ENCODE assay signal across 8 mouse cellular contexts in genomic region chr11:23256803-23257704, GRCm38 (mm10). TPM values are rescaled to one million over a fixed set of nuclear protein-coding genes. Genes with fewer than 3 reads are reported as not detected.
DNase-seq lines count a peak whose midpoint lies in the region; ATAC-seq and TF ChIP-seq lines count a peak whose summit lies in the region.

No protein-coding gene starts in this region.

- peak overlapping the region; percentile 93 for H3K4me3 ChIP-seq in C2C12 (ENCODE audit: insufficient read depth, poor library complexity, severe bottlenecking)
- H3K4me3 ChIP-seq in bone marrow macrophage, adult 2 months (ENCODE audit: insufficient read depth, low read length), result peak overlapping the region; percentile 99
- H3K4me3 ChIP-seq in erythroblast, embryonic 14.5 days (replicated peaks), result peak overlapping the region; percentile 100
- peak overlapping the region; percentile 98 for H3K4me3 ChIP-seq in heart, embryonic 12.5 days
- H3K4me3 ChIP-seq in kidney, postnatal 0 days (replicated peaks; ENCODE audit: low read depth, low read length), result peak overlapping the region; percentile 99
- peak overlapping the region; percentile 98 for H3K4me3 ChIP-seq in liver, embryonic 11.5 days (ENCODE audit: low read depth, low read length)
- H3K4me3 ChIP-seq in myocyte, result peak overlapping the region; percentile 99

- H3K27me3 ChIP-seq in C2C12 (ENCODE audit: control insufficient read depth, insufficient read depth, insufficient read length), result no peaks in the 10 kb centered on the region
- no peaks in the 10 kb centered on the region for H3K27me3 ChIP-seq in erythroblast, embryonic 14.5 days (ENCODE audit: control insufficient read depth)
- H3K27me3 ChIP-seq in heart, embryonic 12.5 days (replicated peaks), result no peaks in the 10 kb centered on the region
- H3K27me3 ChIP-seq in kidney, postnatal 0 days (ENCODE audit: insufficient read depth, low read length), result no peaks in the 10 kb centered on the region
- H3K27me3 ChIP-seq in liver, embryonic 11.5 days (replicated peaks; ENCODE audit: control insufficient read depth, insufficient read depth, low read length), result no peaks in the 10 kb centered on the region
- no peaks in the 10 kb centered on the region for H3K27me3 ChIP-seq in myocyte (ENCODE audit: control insufficient read depth, insufficient read depth, insufficient read length)
- no peaks in the 10 kb centered on the region for H3K27me3 ChIP-seq in splenic B cell, adult 2 months (ENCODE audit: control insufficient read depth, insufficient read depth, low read length, poor library complexity, severe bottlenecking)

- TF ChIP-seq POLR2A in bone marrow macrophage, adult 2 months (IDR thresholded peaks at IDR 0.05; ENCODE audit: borderline replicate concordance, low read depth, low read length), result no peak
- peak; percentile 58 for TF ChIP-seq POLR2A in myocyte (IDR thresholded peaks at IDR 0.05; ENCODE audit: insufficient read length, low read depth)

- under 1% methylated on average over 48 of the region's 48 CpGs for WGBS in heart, embryonic 12.5 days
- under 1% methylated on average over 48 of the region's 48 CpGs for WGBS in kidney, postnatal 0 days
- WGBS in liver, embryonic 11.5 days, result under 1% methylated on average over 48 of the region's 48 CpGs

- no peak for TF ChIP-seq CTCF in C2C12 (IDR thresholded peaks at IDR 0.05; ENCODE audit: control insufficient read depth, insufficient read depth, insufficient read length)
- no peak for TF ChIP-seq CTCF in bone marrow macrophage, adult 2 months (IDR thresholded peaks at IDR 0.05; ENCODE audit: low read depth, low read length)
- peak; percentile 17; the same call in 1 of the 2 replicates for TF ChIP-seq CTCF in kidney, postnatal 0 days (IDR thresholded peaks at IDR 0.05; ENCODE audit: low read depth)

- H3K4me1 ChIP-seq in bone marrow macrophage, adult 2 months (ENCODE audit: control insufficient read depth, insufficient read depth, low read length), result peaks cover 17% of the 10 kb centered on the region
- peaks cover 58% of the 10 kb centered on the region for H3K4me1 ChIP-seq in erythroblast, embryonic 14.5 days (ENCODE audit: control insufficient read depth)
- H3K4me1 ChIP-seq in heart, embryonic 12.5 days (replicated peaks), result peaks cover 29% of the 10 kb centered on the region
- no peaks in the 10 kb centered on the region for H3K4me1 ChIP-seq in kidney, postnatal 0 days (replicated peaks; ENCODE audit: insufficient read depth, low read length)
- peaks cover 30% of the 10 kb centered on the region for H3K4me1 ChIP-seq in liver, embryonic 11.5 days (replicated peaks; ENCODE audit: control insufficient read depth, insufficient read depth, low read length)

- peak overlapping the region; percentile 98 for H3K27ac ChIP-seq in bone marrow macrophage, adult 2 months (ENCODE audit: insufficient read depth, low read depth, low read length)
- peak overlapping the region; percentile 100 for H3K27ac ChIP-seq in heart, embryonic 12.5 days (ENCODE audit: poor library complexity, severe bottlenecking)
- H3K27ac ChIP-seq in kidney, postnatal 0 days, result peak overlapping the region; percentile 100
- peak overlapping the region; percentile 100 for H3K27ac ChIP-seq in liver, embryonic 11.5 days (ENCODE audit: low read depth, low read length)

- DNase-seq in kidney, postnatal 0 days (ENCODE audit: low spot score), result peak; percentile 90
- peak; percentile 76 for DNase-seq in liver, embryonic 11.5 days (ENCODE audit: low spot score)
- peak; percentile 88 for DNase-seq in splenic B cell, adult 2 months (ENCODE audit: low read depth, low spot score)

- H3K79me2 ChIP-seq in C2C12 (ENCODE audit: control insufficient read depth, insufficient read depth) (peaks cover 63% of the 10 kb centered on the region), myocyte (ENCODE audit: control insufficient read depth, insufficient read depth) (peaks cover 59% of the 10 kb centered on the region)

- peaks cover 58% of the 10 kb centered on the region for H3K79me3 ChIP-seq in C2C12 (ENCODE audit: low read depth)

- H3K36me3 ChIP-seq in C2C12 (ENCODE audit: control insufficient read depth, insufficient read depth), result peaks cover 8% of the 10 kb centered on the region
- H3K36me3 ChIP-seq in erythroblast, embryonic 14.5 days (ENCODE audit: control insufficient read depth), result peaks cover 37% of the 10 kb centered on the region
- H3K36me3 ChIP-seq in heart, embryonic 12.5 days, result peaks cover 4% of the 10 kb centered on the region; the same call in 1 of the 2 replicates
- H3K36me3 ChIP-seq in kidney, postnatal 0 days (ENCODE audit: insufficient read depth, low read length), result no peaks in the 10 kb centered on the region
- no peaks in the 10 kb centered on the region; the same call in 1 of the 2 replicates for H3K36me3 ChIP-seq in liver, embryonic 11.5 days (ENCODE audit: control insufficient read depth, insufficient read depth, low read length)
- peaks cover under 1% of the 10 kb centered on the region for H3K36me3 ChIP-seq in myocyte (ENCODE audit: control insufficient read depth, insufficient read depth)
- H3K36me3 ChIP-seq in splenic B cell, adult 2 months (ENCODE audit: control insufficient read depth, insufficient read depth, low read length, poor library complexity, severe bottlenecking), result 0 out of 2 replicates have a peak, but pooled peaks cover 1% of the 10 kb centered on the region

- ATAC-seq in heart, embryonic 12.5 days (ENCODE audit: insufficient number of reproducible peaks, low FRiP score), result peak; percentile 54
- ATAC-seq in kidney, postnatal 0 days (replicated peaks; ENCODE audit: low FRiP score, low read depth), result no peak; the same call in 1 of the 2 replicates
- peak; percentile 59 for ATAC-seq in liver, embryonic 11.5 days (replicated peaks; ENCODE audit: low FRiP score)

- H3K4me2 ChIP-seq in heart, embryonic 12.5 days, result peak overlapping the region; percentile 88
- H3K4me2 ChIP-seq in kidney, postnatal 0 days (ENCODE audit: low read length), result peak overlapping the region; percentile 60
- H3K4me2 ChIP-seq in liver, embryonic 11.5 days, result peak overlapping the region; percentile 99
- peak overlapping the region; percentile 99 for H3K4me2 ChIP-seq in myocyte (ENCODE audit: low read depth)

- no peaks in the 10 kb centered on the region for H3K9me3 ChIP-seq in erythroblast, embryonic 14.5 days (ENCODE audit: control insufficient read depth, low read length)
- no peaks in the 10 kb centered on the region for H3K9me3 ChIP-seq in heart, embryonic 12.5 days (replicated peaks)
- no peaks in the 10 kb centered on the region for H3K9me3 ChIP-seq in kidney, postnatal 0 days (replicated peaks; ENCODE audit: low read length)
- H3K9me3 ChIP-seq in liver, embryonic 11.5 days (ENCODE audit: control insufficient read depth, low read length), result no peaks in the 10 kb centered on the region

- H3ac ChIP-seq in C2C12 (ENCODE audit: control insufficient read depth, insufficient read length, low read depth), result peak overlapping the region; percentile 79
- H3ac ChIP-seq in myocyte (ENCODE audit: control insufficient read depth, insufficient read length), result peak overlapping the region; percentile 80

- H3K9ac ChIP-seq in heart, embryonic 12.5 days, result peak overlapping the region; percentile 100
- H3K9ac ChIP-seq in kidney, postnatal 0 days (ENCODE audit: low read depth, low read length), result peak overlapping the region; percentile 99
- peak overlapping the region; percentile 100 for H3K9ac ChIP-seq in liver, embryonic 11.5 days (ENCODE audit: low read depth, low read length)

TF ChIP-seq in C2C12, 6 proteins besides CTCF, POLR2A, EP300 and RAD21:
- peak; percentile 97 for TF ChIP-seq USF1 (IDR thresholded peaks at IDR 0.05; ENCODE audit: low read depth)
- no peak for TF ChIP-seq MYOD1 (IDR thresholded peaks at IDR 0.05; ENCODE audit: control insufficient read depth, insufficient read length, low read depth)
- peak; percentile 69 for TF ChIP-seq MAX (IDR thresholded peaks at IDR 0.05)

TF ChIP-seq in myocyte, 11 proteins besides CTCF, POLR2A, EP300 and RAD21:
- peak; percentile 28 for TF ChIP-seq POLR2AphosphoS2 (IDR thresholded peaks at IDR 0.05; ENCODE audit: insufficient read length, low read depth)
- no peak for TF ChIP-seq TCF12 (IDR thresholded peaks at IDR 0.05; ENCODE audit: insufficient read depth, poor library complexity, severe bottlenecking)
- no peak for TF ChIP-seq MYOD1 (IDR thresholded peaks at IDR 0.05; ENCODE audit: control insufficient read depth in 1 of 3, insufficient read length in 2 of 3, low read depth in 2 of 3)
- TF ChIP-seq REST (IDR thresholded peaks at IDR 0.05; ENCODE audit: insufficient read depth, insufficient read length), result no peak
- TF ChIP-seq USF1 (IDR thresholded peaks at IDR 0.05; ENCODE audit: low read depth), result peak; percentile 98
- no peak for TF ChIP-seq CEBPB (IDR thresholded peaks at IDR 0.05; ENCODE audit: insufficient read depth, poor library complexity, severe bottlenecking)
- peak; percentile 8 for TF ChIP-seq MAX (IDR thresholded peaks at IDR 0.05; ENCODE audit: low read depth)
- TF ChIP-seq TCF3 (IDR thresholded peaks at IDR 0.05; ENCODE audit: insufficient read length, low read depth), result no peak
- no peak for TF ChIP-seq E2F4 (IDR thresholded peaks at IDR 0.05; ENCODE audit: insufficient read depth)

RNA-seq across cellular contexts. Expression of gene Xpo1, which starts 1.2 kb away (rescaled TPM):
- 32.9 TPM for polyA plus RNA-seq in C2C12 (2012; fragmentation: generic; extraction: Trizol)
- polyA plus RNA-seq in bone marrow macrophage, adult 2 months (2012; ENCODE audit: insufficient read depth, insufficient read length, missing spikeins), result 57.5 and 70.5 TPM in 2 replicates
- polyA plus RNA-seq in erythroblast, embryonic 14.5 days (2012), result 0.77 and 0.97 TPM in 2 replicates
- polyA plus RNA-seq in heart, embryonic 12.5 days (2016; fragmentation: Nextera tagmentation; extraction: Ambion mirVana), result 99.7 and 109 TPM in 2 replicates
- 45.7 and 49.3 TPM in 2 replicates for polyA plus RNA-seq in kidney, postnatal 0 days (2015; fragmentation: Nextera tagmentation; extraction: Ambion mirVana)
- polyA plus RNA-seq in liver, embryonic 11.5 days (2014; fragmentation: Nextera tagmentation; extraction: Ambion mirVana), result 118 and 131 TPM in 2 replicates
- 20.8 TPM for polyA plus RNA-seq in myocyte (2012; fragmentation: generic; extraction: Trizol)

RNA-seq across cellular contexts. Expression of gene Usp34, which starts 49.6 kb away (rescaled TPM):
- 8.4 TPM for polyA plus RNA-seq in C2C12 (2012; fragmentation: generic; extraction: Trizol)
- 27.2 and 30.3 TPM in 2 replicates for polyA plus RNA-seq in bone marrow macrophage, adult 2 months (2012; ENCODE audit: insufficient read depth, insufficient read length, missing spikeins)
- polyA plus RNA-seq in erythroblast, embryonic 14.5 days (2012), result 0.13 and 0.22 TPM in 2 replicates
- polyA plus RNA-seq in heart, embryonic 12.5 days (2016; fragmentation: Nextera tagmentation; extraction: Ambion mirVana), result 19.2 and 24.3 TPM in 2 replicates
- polyA plus RNA-seq in kidney, postnatal 0 days (2015; fragmentation: Nextera tagmentation; extraction: Ambion mirVana), result 22.5 and 24.5 TPM in 2 replicates
- 19.7 and 21.8 TPM in 2 replicates for polyA plus RNA-seq in liver, embryonic 11.5 days (2014; fragmentation: Nextera tagmentation; extraction: Ambion mirVana)
- polyA plus RNA-seq in myocyte (2012; fragmentation: generic; extraction: Trizol), result 7.2 TPM

Comparison
In these comparisons a context has a peak if more than half of its experiments do, and no peak if none do; other contexts are left out.
1. RNA of gene Xpo1, which starts 1.2 kb away (polyA plus RNA-seq): 118 to 131 TPM in liver, embryonic 11.5 days, 99.7 to 109 TPM in heart, embryonic 12.5 days, 57.5 to 70.5 TPM in bone marrow macrophage, adult 2 months, 45.7 to 49.3 TPM in kidney, postnatal 0 days, 32.9 TPM in C2C12 (single experiment) and 20.8 TPM in myocyte (single experiment); 0.77 to 0.97 TPM in erythroblast, embryonic 14.5 days; every median in the first group is over 10 times any median in the second.
2. Peak in every context shown above with its lines, with median percentiles within 50 percentile points of each other: H3K4me3 ChIP-seq, H3K27ac ChIP-seq, H3K4me2 ChIP-seq, H3K9ac ChIP-seq and DNase-seq.